Mouse (Mus musculus) forebrain, embryonic 10.5 days (tissue): ENCODE measurements around the gene Mcoln2. TPM values are rescaled to one million over a fixed set of nuclear protein-coding genes. Genes with fewer than 3 reads are reported as not detected.

Experiments
- DNase-seq: peaks from one replicate; pipeline ENCODE4 v3.0.0-alpha.2; 2017; ENCODE audit warnings: low spot score; ENCODE audit errors: extremely low spot score
- H3K27ac ChIP-seq: fragments of 300-500 bp; sonication (generic); 2 replicates; pipeline ENCODE4 v1.5.1; 2016; ENCODE audit warnings: mild to moderate bottlenecking
- H3K27me3 ChIP-seq: fragments of 300-500 bp; sonication (generic); 2 replicates; pipeline ENCODE4 v1.6.1; 2016; ENCODE audit warnings: mild to moderate bottlenecking; ENCODE audit not compliant: poor library complexity, severe bottlenecking
- H3K36me3 ChIP-seq: fragments of 300-500 bp; sonication (generic); replicated peaks from 2 replicates; pipeline ENCODE4 v1.6.1; 2016; ENCODE audit warnings: mild to moderate bottlenecking, moderate library complexity
- H3K4me1 ChIP-seq: fragments of 300-500 bp; sonication (generic); 2 replicates; pipeline ENCODE4 v1.6.1; 2016
- H3K4me3 ChIP-seq: fragments of 300-500 bp; sonication (generic); 2 replicates; pipeline ENCODE4 v1.5.1; 2016; ENCODE audit warnings: mild to moderate bottlenecking, moderate library complexity
- H3K9me3 ChIP-seq: fragments of 300-500 bp; sonication (generic); 2 replicates; pipeline ENCODE4 v1.6.1; 2016; ENCODE audit warnings: mild to moderate bottlenecking, moderate library complexity
- WGBS: fragments of 180-500 bp; shearing (Covaris S2); methylation state at CpG from one replicate; pipeline ENCODE4 v1.1.7; 2016; 5-methylcytosine and 5-hydroxymethylcytosine counted together
- polyA plus RNA-seq: library from polyadenylated mRNA; unstranded; fragments of >200 nt; fragmentation: Nextera tagmentation; extraction: Ambion mirVana; gene quantifications from 2 replicates; pipeline ENCODE4 v1.2.1, GENCODE M21; 2016

Mcoln2 gene
- polyA plus RNA-seq, 1 experiment from 2014 or later, result 0.25 TPM

DNA sequence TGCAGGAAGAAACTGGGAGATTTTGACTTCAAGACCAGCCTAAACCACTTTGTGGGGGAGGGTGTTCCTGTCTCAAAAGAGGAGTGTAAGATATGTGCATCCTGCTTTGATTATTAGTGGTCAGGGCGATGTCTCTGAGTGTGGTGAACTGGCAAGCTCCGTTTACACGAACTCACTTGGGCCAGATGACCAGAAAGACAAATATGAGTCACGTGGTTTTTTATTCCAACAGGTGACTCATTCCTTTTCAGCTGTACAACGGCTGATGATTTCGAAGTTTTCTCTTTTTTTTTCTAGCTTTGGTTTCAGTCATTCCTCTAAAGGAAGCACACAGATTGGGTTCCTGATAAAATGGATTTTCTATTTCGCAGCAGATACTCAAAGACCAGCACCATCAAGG is 27.7 kb downstream of the Mcoln2 start:
- Histone ChIP-seq H3K4me1 (peaks cover 5% of the 10 kb centered on the region; the same call in 1 of the 2 replicates), H3K27me3 (no peaks in the 10 kb centered on the region), H3K36me3 (no peaks in the 10 kb centered on the region), H3K27ac (no peak overlapping the region), H3K4me3 (no peak overlapping the region), H3K9me3 (no peaks in the 10 kb centered on the region)
- no peak for DNase-seq
- WGBS, result 83% methylated on average over 7 of the region's 7 CpGs

GRCm38 (mm10) chr3:146177748-146178582 is 28.3 kb downstream of the Mcoln2 start:
- no peaks in the 10 kb centered on the region for H3K36me3 ChIP-seq
- peaks cover 5% of the 10 kb centered on the region; the same call in 1 of the 2 replicates for H3K4me1 ChIP-seq
- peak overlapping the region; percentile 44 for H3K4me3 ChIP-seq
- H3K9me3 ChIP-seq, result no peaks in the 10 kb centered on the region
- no peaks in the 10 kb centered on the region; the same call in 1 of the 2 replicates for H3K27me3 ChIP-seq
- WGBS, result 10% methylated on average over 16 of the region's 16 CpGs
- DNase-seq, result peak; percentile 75
- H3K27ac ChIP-seq, result peak overlapping the region; percentile 67

DNA sequence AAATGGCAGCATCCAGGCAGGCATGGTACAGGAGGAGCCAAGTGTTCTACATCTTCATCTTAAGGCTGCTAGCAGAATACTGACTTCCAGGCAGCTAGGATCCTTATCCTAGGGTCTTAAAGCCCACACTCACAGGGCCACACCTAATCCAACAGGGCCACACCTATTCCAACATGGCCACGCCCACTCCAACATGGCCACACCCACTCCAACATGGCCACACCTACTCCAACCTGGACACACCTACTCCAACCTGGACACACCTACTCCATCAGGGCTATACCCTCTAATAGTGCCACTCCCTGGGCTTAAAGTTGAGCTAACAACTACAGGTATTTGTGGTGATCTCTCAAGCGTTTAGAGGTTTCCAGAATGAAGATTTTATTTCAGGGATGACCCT is 30.7 kb downstream of the Mcoln2 start:
- Histone ChIP-seq H3K27ac (no peak overlapping the region), H3K9me3 (no peaks in the 10 kb centered on the region)
- 32% methylated on average over 2 of the region's 2 CpGs for WGBS

DNA sequence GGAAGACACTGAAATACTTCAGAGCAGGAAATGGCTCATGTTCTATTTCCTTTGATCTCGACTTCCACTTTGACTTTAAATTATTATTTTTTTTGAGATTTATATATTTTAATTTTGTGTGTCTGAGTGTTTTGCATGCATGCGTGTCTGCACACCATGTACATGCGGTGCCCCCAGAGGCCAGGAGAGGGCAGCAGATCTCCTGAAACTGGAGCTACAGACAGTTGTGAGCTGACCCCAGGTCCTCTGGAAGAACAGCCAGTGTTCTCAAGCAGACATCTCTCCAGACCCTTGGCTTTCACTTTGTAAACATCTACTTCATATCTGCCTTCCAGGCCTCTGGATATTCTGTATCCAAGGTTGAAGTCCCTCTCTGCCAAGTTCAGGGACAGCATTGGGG is 31.4 kb downstream of the Mcoln2 start:
- peak; percentile 51 for DNase-seq
- H3K27me3 ChIP-seq, result peaks cover 7% of the 10 kb centered on the region
- H3K27ac ChIP-seq, result no peak overlapping the region
- peaks cover 18% of the 10 kb centered on the region for H3K4me1 ChIP-seq
- H3K36me3 ChIP-seq, result no peaks in the 10 kb centered on the region
- H3K9me3 ChIP-seq, result no peaks in the 10 kb centered on the region
- WGBS, result 35% methylated on average over 3 of the region's 3 CpGs
- H3K4me3 ChIP-seq, result no peak overlapping the region

More for the DNA sequence above, 30.7 kb downstream of the Mcoln2 start:
- Histone ChIP-seq H3K36me3 (no peaks in the 10 kb centered on the region), H3K27me3 (peaks cover 7% of the 10 kb centered on the region), H3K4me1 (peaks cover 15% of the 10 kb centered on the region), H3K4me3 (no peak overlapping the region)
- DNase-seq, result no peak

- Histone ChIP-seq H3K4me1 (peaks cover 13% of the 10 kb centered on the region), H3K36me3 (no peaks in the 10 kb centered on the region), H3K27me3 (peaks cover 10% of the 10 kb centered on the region), H3K9me3 (no peaks in the 10 kb centered on the region), H3K27ac (peak overlapping the region; percentile 57; the same call in 1 of the 2 replicates), H3K4me3 (no peak overlapping the region)
- DNase-seq, result peak; percentile 71
- 22% methylated on average over 13 of the region's 13 CpGs for WGBS
Measured at GRCm38 (mm10) chr3:146184992-146185657, 35.5 kb downstream of the Mcoln2 start.

- H3K36me3 ChIP-seq, result no peaks in the 10 kb centered on the region
- DNase-seq, result no peak
- no peak overlapping the region for H3K4me3 ChIP-seq
- peaks cover 10% of the 10 kb centered on the region for H3K27me3 ChIP-seq
- WGBS, result 94% methylated on average over 10 of the region's 10 CpGs
- H3K4me1 ChIP-seq, result peaks cover 13% of the 10 kb centered on the region
- H3K27ac ChIP-seq, result no peak overlapping the region
- H3K9me3 ChIP-seq, result no peaks in the 10 kb centered on the region
Measured at GRCm38 (mm10) chr3:146186033-146186432, 36.4 kb downstream of the Mcoln2 start.

GRCm38 (mm10) chr3:146189933-146190332 is 40.3 kb downstream of the Mcoln2 start:
- Histone ChIP-seq H3K36me3 (no peaks in the 10 kb centered on the region), H3K27me3 (0 out of 2 replicates have a peak, but pooled peaks cover 4% of the 10 kb centered on the region), H3K4me3 (no peak overlapping the region), H3K27ac (no peak overlapping the region), H3K9me3 (no peaks in the 10 kb centered on the region), H3K4me1 (peaks cover 11% of the 10 kb centered on the region)
- 66% methylated on average over 10 of the region's 10 CpGs for WGBS
- no peak for DNase-seq

DNA sequence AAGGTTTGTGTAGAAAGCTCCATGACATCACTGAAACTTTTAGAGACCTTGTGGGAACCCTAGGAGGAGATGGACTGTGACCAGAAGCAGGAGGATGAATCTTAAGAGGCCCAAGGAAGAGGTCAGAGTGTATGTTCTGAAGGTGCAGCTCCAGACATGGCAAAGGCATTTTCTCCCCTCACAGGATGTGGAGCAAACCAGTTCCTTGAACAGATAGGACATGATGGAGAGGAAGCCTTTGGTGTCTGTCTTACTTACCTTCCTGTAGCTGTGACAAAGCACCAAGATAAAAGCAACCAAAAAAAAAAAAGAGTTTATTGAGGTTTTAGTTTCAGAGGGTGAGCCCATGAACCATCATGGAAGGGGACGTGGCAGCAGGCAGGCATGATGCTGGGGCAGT is 42.9 kb downstream of the Mcoln2 start:
- 84% methylated on average over 1 of the region's 1 CpGs for WGBS

GRCm38 (mm10) chr3:146195153-146195552 is 45.5 kb downstream of the Mcoln2 start:
- Histone ChIP-seq H3K27me3 (no peaks in the 10 kb centered on the region), H3K4me3 (no peak overlapping the region), H3K9me3 (no peaks in the 10 kb centered on the region), H3K36me3 (no peaks in the 10 kb centered on the region), H3K4me1 (peaks cover 4% of the 10 kb centered on the region), H3K27ac (no peak overlapping the region)
- no peak for DNase-seq
- 89% methylated on average over 5 of the region's 5 CpGs for WGBS

More for the DNA sequence above, 42.9 kb downstream of the Mcoln2 start:
- no peak overlapping the region for H3K27ac ChIP-seq
- no peaks in the 10 kb centered on the region for H3K9me3 ChIP-seq
- no peaks in the 10 kb centered on the region for H3K27me3 ChIP-seq
- no peaks in the 10 kb centered on the region for H3K36me3 ChIP-seq
- H3K4me3 ChIP-seq, result no peak overlapping the region
- no peak for DNase-seq
- peaks cover 4% of the 10 kb centered on the region for H3K4me1 ChIP-seq

DNA sequence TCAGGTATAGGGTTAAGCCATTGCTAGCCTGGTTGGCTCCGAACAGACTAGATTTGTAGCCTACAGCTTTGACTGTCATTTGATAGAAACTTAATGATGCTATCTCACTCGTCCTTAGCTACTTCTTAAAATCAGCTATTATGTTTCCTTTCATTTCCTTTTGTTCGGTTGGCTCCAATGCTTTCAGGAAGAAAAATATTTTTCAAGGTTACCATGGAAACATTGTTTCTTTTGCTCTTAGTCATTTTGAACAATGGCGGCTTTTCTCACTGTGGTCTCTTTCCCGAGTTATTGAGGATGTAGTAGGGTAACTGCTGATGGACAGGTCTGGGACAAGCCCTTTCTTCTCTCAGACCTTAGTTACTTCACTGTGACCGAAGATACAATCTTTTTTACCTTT is 46.7 kb downstream of the Mcoln2 start:
- Histone ChIP-seq H3K27ac (no peak overlapping the region), H3K4me1 (peaks cover 4% of the 10 kb centered on the region), H3K27me3 (no peaks in the 10 kb centered on the region), H3K9me3 (no peaks in the 10 kb centered on the region), H3K36me3 (no peaks in the 10 kb centered on the region), H3K4me3 (no peak overlapping the region)
- no peak for DNase-seq
- 78% methylated on average over 6 of the region's 6 CpGs for WGBS

DNA sequence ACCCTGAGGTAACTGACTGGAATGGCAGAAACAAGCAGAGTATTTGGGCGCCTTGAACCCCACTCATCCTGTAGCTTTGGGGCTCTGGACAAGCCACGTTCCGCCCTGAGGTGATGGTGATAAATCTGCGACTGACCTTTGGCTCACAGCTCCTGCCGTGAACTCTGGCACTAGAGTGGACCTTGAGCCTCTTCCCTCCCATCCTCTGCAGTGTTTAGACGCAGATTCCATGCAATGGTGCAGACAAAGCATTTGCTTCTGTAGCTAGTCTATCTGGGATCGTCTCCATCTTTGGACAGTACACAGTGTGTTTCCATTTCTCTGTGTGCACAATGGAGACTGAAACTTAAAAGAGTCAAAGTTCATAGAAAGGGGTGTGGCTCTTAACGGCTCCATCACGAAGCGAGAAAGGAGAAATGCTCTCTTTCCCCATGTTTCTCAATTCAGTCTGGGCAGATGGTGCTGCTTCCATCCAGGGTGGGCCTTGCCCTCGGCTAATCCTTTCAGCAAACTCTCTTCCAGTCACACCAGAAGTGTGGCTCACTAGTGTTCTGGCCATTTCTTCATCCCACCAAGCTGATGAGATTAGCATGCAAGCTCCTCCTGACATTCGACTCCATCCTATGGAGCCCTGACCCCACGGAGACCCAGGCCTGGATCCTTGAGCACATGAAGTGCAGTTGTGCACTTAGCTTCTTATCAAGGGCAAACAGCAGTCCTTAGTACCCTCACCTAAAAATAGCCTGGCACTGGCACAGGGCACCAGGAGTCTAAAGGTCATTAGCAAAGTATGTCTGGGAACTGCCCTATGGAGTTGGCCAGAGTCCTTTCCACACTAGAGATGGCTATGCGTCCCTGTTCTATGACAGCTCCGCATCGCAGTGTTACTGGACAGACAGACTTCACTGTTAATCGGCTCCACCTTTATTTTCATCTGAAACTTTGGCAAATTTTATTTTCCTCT is 47.4 kb downstream of the Mcoln2 start:
- peaks cover under 1% of the 10 kb centered on the region for H3K4me1 ChIP-seq
- DNase-seq, result no peak
- 86% methylated on average over 17 of the region's 17 CpGs for WGBS

GRCm38 (mm10) chr3:146197785-146198184 is 48.2 kb downstream of the Mcoln2 start:
- no peak overlapping the region for H3K27ac ChIP-seq
- no peaks in the 10 kb centered on the region for H3K36me3 ChIP-seq
- H3K27me3 ChIP-seq, result no peaks in the 10 kb centered on the region
- no peaks in the 10 kb centered on the region for H3K9me3 ChIP-seq
- H3K4me1 ChIP-seq, result no peaks in the 10 kb centered on the region
- H3K4me3 ChIP-seq, result no peak overlapping the region
- WGBS, result 91% methylated on average over 12 of the region's 12 CpGs
- DNase-seq, result no peak

More for the DNA sequence above, 47.4 kb downstream of the Mcoln2 start:
- no peaks in the 10 kb centered on the region for H3K9me3 ChIP-seq
- H3K36me3 ChIP-seq, result no peaks in the 10 kb centered on the region
- H3K4me3 ChIP-seq, result no peak overlapping the region
- no peak overlapping the region for H3K27ac ChIP-seq
- H3K27me3 ChIP-seq, result no peaks in the 10 kb centered on the region
